Mouse (Mus musculus) urinary bladder, postnatal 14 days (tissue): ENCODE results near the gene Hivep2.
A peak's percentile ranks its signal among the peaks of the same experiment; 100 is the strongest.

Source experiments
- DNase-seq: peaks from one replicate; pipeline ENCODE4 v3.0.0; 2021; ENCODE audit warnings: low spot score

Hivep2 gene

DNA sequence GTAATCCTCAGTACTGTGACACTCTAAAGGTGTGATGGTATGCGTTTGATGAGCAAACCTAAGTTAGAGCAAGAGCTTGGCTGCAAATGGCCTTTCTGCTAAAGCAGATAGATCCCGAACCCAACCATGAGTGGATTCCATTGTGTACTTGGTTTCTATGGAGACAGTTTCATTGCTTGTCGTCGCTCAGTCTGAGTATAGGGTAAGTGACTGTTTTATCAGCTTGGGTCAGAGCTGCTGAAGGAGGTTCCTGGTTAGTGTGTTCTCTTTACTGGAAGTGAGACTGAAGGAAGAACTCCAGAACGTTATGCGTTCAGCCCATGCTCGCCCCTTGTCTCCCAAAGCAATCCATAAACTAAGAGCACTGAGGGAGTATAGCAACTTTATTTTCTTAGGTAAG is 54.4 kb downstream of the Hivep2 start:
- DNase-seq: no peak

DNA sequence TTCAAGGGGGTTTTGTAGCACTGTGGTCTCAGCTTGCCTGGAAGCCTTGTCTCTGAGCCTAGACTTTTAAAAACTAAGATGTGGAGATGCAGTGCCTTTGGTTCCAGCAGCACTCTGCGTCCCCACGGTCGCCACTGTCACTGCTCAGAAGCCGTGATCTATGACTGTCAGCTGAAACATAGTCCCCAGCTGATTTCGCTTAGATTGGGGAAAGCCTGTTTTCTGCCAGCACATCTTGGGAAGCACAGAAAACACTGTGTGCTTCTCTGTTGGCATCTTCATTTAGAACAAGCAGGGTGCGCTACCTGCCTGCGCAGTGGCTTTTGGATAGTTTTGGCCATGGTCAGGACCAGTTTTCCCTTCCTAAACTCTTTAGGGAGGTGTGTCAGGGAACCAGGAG is 59.1 kb downstream of the Hivep2 start:
- no peak for DNase-seq

DNA sequence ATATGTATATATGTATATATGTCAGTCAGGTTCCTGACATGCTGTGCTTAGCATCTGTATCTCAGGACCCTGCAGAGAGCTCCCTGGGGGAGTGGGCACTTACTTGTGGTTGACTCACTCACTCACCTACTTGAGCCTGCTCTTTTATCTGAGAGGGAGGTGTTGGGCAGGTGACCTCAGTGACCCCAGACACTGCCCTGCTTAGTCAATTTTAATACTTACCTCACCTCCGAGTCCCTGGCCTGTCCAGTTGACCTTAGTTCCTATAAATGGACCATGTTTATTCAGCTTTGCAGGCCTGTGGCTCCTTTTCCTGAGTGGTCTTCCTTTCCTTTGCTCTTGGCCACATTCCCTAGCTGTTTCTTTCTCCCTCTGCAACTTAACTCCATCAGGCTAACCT is 61.9 kb downstream of the Hivep2 start:
- DNase-seq: no peak

DNA sequence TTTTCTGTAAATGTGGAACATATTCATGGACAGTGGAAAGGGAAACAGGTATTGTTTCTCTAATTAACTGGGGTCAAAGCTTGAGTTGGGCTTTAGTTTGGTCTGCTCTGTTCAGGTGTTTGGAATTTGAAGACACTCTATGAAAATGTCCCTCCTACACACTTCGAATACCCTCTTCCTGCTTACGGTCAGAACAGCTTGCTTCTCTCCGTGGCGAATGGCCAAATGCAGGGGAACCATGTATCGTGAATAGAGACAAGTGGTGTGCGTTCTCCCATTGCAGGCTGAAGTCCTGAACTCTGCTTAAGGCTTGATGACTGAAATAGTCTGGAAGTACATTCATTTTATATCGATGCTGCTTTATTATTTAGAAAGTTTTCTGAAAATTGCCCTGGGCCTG is 63.1 kb downstream of the Hivep2 start:
- DNase-seq: no peak

DNA sequence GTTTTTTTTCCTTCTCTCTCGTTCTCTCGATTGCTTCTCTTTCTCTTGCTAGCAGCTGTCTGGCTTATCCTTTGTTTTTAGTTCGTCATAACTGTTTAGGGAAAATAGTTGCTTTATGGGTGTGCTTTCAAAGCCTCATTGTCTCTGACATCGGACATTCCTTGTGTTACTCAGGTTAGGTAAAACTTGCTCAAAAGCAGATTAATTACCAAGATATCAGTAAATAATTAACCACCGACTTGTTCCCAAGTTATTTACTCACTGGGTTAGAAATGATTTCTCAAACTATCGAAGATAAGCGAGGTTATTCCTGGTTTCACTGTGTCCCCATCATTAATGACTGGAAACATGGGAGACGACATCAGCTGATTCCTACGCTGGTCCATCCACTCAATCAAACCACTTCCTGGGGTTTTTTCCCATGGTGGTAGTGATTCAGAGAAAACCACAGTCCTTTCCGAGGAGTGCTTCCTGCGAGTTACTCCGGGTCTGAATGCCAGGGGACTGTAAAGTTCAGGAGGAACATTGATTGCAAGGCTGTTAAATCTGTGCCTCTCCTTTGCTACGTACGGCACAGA is 64.7 kb downstream of the Hivep2 start:
- DNase-seq: no peak

DNA sequence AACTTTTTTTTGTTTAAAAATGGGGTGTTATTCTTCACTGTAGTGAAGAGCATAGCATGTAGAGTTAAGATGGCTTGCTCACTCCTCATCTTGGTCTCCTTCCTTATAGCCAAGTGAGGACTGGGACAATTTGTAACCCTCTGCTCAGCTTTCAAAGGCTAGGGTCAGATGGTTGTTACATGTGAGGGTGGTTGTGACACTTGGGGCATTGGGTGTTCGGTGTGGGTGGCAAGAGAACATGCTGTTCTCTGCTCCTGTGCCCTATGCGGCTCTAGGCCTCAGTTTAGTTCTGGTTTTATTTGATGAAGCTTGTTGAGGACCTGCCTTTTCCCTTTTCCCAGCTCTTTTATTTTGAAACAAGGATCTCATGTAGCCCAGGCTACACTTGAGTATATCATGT is 66.7 kb downstream of the Hivep2 start:
- no peak for DNase-seq

DNA sequence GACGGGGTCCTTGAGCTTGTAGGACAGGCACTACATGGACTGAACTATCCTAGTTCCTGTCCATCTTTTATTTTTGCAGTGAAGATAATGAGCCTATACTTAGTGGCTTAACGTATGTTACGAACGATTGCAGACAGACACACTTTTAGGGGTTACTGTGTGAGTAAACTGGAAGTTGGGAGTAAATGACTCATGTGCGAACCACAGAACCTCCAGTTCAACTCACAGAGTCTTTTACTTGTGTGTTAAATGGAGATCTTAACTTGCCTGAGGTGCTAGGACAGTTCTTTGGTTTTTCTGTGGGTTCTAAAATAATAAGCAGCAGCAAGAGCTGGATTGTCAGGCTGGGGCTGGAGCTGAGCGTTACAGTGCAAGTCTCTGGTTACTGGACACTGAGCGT is 68.2 kb downstream of the Hivep2 start:
- DNase-seq: no peak

DNA sequence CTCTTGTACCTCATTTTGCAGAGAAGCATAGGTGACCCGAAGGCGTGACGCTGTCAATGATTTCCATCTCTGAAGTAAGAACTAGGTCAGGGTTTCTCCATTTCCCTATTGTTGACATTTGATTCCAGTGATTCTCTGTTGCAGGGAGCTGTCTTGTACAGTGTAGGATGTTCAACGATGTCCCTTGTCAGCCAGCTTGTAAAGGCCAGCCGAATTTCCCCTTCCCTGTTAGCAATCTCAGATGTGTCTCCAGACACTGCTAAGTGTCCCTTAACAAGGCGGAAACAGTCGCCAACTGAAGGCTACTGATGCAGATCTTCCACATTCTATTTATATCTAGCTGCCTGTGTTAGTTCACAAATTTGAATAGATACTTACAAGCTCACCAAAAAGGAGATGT is 68.9 kb downstream of the Hivep2 start:
- no peak for DNase-seq

DNA sequence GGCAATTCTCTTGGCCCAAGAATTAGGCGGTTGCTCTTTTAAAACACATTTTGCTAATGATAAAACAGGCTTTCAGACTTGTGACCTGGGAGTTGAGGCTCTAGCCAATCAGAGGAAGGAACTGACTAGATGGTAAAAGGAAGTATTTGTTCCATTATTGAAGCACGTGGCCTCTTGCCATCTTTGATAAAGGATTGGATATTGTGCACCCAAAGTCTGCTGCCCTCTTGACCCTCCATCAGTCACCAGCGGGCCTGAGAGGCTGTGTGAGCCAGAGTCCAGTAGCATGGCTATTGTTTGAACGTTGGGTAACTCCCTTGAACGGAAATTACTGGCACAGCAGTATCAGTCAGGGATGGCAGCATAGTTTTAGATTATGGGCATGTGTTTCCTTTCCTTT is 69.7 kb downstream of the Hivep2 start:
- no peak for DNase-seq

DNA sequence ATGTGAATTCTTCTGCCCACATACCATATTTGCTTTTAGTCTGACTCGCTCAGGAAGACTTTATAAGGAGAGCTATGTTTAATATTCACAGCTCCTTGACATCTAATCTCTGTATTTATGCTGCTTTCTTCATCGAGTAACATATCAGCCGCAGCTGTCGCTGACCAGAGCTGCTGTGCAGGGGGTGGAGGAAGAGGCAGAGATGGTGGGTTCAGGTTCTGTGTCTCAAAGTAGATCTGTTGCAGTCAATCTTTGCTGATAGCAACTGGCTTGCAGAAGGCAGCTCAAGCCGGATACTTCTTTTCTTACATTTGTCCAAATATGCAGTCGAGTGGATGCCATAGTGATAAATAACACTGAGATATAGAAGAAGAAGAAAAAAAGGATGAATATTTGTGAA is 70.6 kb downstream of the Hivep2 start:
- no peak for DNase-seq

DNA sequence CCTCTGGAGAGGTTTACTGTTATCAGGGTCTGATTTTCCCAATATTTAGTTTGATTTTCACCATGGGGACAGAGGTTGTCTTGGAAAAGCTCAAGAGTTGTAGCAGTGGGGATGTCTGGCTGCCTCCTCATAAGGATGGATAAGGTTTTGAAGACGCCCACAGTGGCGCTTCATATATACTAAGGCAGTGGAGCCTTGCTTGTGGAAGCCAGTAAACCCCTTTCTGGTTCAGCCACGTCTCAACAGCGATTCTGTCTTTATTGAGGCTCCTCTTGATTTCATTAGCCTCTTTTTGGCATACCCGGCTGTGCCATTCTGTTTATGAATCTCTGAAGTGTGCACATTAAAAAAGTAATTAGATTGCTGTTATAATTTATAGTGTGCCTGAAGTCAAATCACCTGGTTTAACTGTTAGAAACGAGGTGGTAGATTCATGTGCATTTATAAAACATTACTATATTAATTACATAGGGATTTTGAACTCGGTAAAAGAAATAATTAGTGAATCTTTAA is 72.2 kb downstream of the Hivep2 start:
- DNase-seq: no peak

DNA sequence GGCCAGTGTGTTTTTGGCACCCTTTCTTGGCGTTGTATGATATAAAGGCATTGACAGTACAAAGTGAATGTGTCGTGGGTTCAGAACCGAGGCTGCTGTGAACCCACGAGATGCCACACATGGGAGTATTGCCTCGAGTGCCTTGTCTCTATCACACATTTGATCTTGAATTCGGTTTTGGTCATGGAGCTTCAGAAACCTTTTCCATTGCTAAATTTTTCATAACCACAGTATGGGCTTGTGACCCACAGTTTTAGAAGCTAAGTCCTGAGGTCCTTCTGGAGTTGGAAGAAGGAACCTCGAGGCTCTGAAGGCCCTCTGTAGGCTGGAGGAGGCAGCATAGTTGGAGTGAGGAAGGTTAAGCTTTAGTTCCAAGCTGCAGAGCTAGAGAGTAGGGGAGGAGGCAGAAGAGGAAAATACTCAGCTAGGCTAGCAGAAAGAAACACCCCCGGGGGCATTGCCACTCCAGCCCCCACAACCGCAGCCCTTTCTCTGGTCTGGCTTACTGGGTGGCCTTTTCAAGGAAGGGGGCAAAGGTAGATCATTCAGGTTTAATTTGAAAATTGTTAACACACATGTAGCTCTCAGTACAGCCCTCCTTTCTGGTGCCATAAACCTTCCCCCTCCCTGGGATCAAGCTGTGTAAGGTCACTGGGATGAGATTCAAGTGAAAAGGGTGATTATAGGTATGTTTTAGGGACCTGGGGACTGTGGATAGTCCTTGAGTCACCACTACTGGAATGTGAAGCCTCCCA is 75.0 kb downstream of the Hivep2 start:
- no peak for DNase-seq

DNA sequence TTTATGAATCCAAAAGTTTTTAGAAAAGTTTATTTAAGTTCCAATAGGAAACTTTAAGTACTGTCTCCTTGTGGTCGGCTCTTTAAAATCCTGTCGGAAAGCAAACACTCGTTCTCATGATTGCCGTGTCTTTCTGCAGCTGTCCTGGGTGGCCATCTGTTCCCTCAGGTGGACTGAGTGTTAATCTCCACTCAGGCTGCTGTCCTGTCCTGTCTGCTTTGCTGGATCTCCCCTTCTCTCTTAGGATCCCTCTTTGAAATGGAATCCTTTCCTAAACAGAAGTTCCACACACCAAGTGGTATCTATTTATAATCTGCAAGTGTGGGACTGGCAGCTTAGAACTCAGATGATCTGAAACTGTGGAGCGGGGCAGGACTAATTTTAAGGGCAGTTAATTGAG is 75.7 kb downstream of the Hivep2 start:
- DNase-seq: no peak

DNA sequence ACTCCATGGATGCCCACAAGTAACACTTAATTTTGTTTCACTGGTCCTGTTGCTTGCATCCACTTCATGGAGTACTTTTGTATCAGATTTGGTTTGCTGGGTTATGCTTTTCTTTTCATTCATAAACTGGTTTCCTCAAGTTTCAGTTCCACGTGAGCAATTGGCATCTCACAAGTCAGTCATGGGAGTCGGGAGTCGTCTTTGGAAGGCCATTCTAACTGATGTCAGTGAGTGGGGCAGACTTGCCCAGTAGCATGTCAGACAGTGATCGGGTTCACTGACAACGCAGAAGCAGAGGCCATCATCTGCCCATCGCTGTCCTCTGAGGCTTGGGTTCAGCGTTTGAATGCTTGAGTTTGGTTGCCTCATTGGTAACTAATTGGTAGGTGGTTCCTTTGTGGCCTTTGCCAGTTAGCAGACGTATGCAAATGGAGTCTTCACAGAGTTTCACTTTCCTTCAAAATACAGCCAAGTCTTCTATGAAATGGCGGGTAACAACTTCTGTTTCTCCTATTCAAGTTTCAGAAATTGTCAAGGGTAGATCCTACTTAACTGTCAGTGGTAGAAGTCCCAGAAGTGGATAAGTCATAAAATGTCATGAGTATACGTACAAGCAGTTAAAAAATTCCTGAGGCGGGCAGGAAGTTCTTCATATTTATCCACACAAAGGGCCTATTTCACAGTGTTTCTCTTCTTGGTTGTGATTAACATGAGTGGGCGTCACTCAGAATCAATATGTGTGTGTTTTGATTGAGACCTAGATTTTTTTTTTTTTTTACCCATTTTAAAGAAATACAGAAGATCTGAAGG is 76.9 kb downstream of the Hivep2 start:
- no peak for DNase-seq

DNA sequence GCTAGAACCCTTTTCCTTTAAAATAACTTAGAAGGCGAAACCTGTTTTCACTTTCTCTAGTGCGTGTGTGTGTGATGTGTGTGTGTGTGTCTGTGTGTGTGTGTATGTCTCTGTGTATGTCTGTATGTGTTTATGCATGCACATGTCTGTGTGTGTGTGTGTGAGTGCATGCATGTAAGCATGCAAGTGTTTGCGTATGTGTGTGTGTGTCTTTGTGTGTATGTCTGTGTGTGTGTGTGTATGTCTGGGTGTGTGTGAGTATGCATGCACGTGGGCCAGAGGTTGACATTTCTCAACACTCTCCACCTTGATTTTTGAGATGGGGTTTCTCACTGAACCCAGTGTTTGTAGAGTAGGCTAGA is 77.5 kb downstream of the Hivep2 start:
- no peak for DNase-seq

DNA sequence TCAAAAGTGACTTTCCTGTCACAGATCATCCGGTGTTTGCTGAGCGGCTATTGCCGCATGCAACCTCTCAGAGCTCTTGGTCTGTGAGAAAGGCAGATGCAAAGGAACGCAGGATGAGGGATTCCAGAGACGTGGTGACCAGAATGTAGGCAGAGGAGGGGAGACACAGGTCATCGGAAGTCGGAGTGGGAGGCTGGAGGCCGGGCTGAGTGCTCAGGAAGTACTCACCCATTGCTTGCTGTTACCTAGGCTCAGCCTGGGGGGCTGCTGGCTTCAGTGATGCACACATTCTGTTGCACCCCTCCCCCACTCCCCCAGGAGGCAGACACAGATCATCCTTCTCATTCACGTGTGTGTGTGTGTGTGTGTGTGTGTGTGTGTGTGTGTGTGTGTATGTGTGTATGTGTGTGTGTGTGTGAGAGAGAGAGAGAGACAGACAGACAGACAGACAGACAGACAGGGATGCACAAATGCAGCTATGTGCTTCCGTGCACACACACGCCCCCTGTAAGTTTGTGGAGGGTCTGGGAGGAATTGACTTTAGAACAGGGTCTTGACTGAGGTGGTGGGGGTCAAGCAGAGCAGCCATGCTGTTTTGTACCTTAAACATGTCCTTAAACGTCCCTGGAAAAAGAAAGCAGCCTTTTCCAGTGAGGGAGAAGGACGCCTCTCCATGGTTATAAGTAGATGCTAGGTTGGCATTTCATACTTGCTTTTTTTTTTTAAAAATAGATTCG is 78.3 kb downstream of the Hivep2 start:
- no peak for DNase-seq

DNA sequence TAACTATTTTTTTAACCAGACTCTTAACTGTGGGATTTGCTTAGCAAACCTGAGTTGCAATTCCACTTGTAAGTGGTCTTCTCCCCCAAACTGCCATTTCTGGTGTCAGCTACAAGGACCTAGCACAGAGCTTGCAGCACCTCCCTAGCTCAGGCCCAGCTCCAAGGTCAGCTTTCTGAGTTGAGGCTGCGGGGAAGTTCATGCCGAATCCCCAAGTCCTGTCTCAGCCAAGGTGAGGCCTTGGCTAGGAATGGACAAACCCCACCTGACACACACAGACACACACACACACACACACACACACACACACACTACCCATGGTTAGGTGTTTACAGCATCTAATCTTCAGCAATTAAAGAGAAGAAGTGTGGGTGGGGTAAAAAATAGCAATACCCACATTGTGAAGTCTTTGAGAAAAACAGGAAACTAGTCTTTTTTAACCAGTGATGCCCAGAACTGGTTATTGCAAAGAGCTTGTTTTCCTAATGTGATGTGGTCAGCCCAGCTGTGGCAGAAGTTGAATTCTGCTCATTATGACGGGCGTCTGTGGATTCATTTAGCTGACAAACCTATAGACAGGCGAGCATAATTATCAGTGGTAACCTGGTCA is 79.0 kb downstream of the Hivep2 start:
- no peak for DNase-seq

DNA sequence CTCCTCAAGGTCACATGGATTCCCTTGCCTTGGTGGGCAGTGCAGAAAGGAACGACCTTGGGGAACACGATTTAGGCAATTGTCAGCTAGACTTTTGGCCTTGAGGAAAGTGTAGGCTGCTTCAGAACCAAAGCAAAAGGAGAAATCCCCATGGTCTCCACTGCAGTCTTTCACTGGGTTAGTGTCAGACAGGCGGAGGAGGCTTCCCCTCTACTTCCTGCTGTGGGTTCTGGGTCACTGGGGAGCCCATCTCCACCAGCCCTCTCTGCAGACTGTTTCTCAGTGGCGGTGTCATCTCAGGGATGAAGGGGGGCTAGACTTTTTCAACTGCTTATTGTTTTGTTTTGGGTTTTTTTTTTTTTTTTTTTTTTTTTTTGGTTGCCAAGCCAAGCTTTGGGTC is 79.9 kb downstream of the Hivep2 start:
- DNase-seq: no peak

DNA sequence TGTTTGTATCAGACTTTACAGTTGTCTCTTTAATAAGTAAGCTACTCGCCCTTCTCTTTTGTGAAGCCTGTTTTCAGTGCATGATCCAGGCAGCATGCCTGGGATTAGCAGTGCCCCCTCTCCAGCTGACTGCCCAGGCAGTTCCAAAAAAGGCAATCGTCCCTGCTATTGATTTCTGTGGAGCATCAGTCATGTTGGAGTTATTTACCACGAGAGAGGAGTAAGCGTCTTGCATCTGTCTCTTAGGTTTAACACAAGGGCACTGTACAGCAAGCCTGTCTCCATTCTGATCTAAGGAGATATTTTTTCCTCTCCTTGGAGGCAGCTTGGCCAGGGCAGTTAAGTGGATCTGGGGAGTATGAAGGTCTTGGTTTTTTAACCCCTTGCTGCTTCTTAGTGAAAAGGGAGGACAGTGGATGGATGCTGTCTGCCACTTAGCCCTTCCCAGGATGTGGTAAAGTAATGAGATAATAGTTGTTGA is 80.3 kb downstream of the Hivep2 start:
- no peak for DNase-seq

DNA sequence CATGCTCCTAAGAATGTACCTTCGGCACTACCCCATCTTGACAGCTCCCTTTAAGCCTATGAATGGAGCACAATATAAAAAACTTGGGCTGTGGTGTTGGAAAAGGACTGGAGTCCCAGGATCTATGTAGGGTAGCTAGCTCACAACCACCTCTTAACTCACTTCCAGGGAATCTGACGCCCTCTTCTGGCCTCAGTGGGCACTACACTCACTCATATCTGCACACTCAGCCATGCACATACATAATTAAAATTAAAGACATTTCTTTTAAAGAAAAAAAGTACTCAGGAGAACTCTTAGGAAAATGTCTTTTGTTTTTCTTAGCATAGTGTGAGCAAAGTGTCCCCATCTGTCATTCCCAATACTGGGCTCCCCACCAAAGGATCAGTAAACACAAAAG is 81.1 kb downstream of the Hivep2 start:
- no peak for DNase-seq

DNA sequence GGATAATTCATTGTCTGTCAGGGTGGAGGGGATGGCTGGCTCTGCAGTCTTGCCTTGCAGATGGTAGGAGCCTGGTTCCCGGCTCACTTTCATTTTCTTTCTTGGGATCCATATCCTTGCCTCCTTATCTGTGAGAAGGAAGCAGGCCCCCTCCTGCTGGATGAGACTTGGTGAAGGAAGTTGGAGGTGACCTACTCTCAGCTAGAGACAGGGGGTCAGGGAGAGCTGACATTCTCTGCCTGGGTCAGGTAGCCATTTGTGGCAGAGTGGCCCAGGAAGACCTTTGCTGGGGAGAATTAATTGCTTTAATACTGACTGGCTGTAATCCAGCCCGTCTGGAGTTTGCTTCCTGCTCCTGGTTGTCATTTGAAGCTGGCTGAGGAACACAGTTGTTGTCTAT is 81.8 kb downstream of the Hivep2 start:
- no peak for DNase-seq

DNA sequence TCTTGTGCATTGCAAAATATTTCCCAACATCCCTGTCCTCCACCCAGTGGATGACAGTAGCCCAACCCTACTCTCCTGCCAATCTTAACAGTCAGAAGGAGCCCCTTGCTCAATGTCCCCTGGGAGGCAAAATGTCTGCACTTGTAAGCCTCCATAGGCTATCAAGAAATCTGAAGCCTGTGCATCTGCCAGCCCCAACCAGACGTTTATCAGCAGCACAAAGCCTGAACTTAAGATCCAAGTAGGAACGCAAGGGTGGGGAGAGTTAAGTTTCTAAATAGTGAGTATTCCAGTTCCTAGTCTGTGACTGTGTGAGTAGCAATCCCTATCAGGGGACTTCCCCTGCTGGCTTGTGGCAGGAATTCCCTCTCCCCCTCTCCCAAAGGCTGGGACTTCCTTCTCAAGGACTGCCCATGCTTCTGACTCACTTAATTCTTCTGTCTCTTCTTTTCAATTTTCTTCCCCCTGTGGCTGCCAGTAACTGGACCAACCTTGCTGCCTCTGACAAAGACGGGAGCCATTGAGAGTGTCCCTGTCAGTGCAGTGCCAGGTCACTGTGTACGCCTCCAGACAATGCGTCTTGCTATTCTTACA is 82.5 kb downstream of the Hivep2 start:
- peak; percentile 17 for DNase-seq
